Mouse (Mus musculus) ovary, adult 10 weeks (tissue): Measurements from ENCODE around the gene Vmn1r139. TPM values are rescaled to one million over a fixed set of nuclear protein-coding genes. Genes with fewer than 3 reads are reported as not detected.

Experiments used
- polyA plus RNA-seq: library from polyadenylated mRNA; stranded (reverse); fragments of 350-450 nt; fragmentation: Illumina TruSeq; extraction: RNeasy Lipid Tissue Mini Kit (QIAGEN cat#74804); gene quantifications from one replicate; pipeline ENCODE4 v1.2.3, GENCODE M21; 2014

Vmn1r139 gene
- polyA plus RNA-seq: 6.0 TPM

GRCm38 (mm10) chr7:22068757-22069156 is at the start of gene Vmn1r139:
TSS of gene Vmn1r139 (plus strand) at chr7:22069057.

GRCm38 (mm10) chr7:22028797-22029196 is 40.1 kb upstream of the Vmn1r139 start, which contains the start of gene Vmn1r138:
TSS of gene Vmn1r138 (minus strand) at chr7:22028897.

GRCm38 (mm10) chr7:22056205-22056604 is 12.7 kb upstream of the Vmn1r139 start, which contains the start of gene Gm6176:
TSS of gene Gm6176 (minus strand) at chr7:22056305.

GRCm38 (mm10) chr7:22118145-22118544 is 49.3 kb downstream of the Vmn1r139 start, which contains the start of gene Gm16451:
TSS of gene Gm16451 (minus strand) at chr7:22118245.

GRCm38 (mm10) chr7:22134641-22135040 is 65.8 kb downstream of the Vmn1r139 start, which contains the start of gene Gm10666:
TSS of gene Gm10666 (minus strand) at chr7:22134741.

Other genes with a start within 250 kb of the Vmn1r139 start
- gene Vmn1r135, start 236.7 kb upstream of the Vmn1r139 start, polyA plus RNA-seq: not detected
- not detected for gene Gm5725, start 224.8 kb upstream of the Vmn1r139 start, polyA plus RNA-seq
- gene Gm5891, start 147.8 kb upstream of the Vmn1r139 start, polyA plus RNA-seq: not detected
- not detected for gene Vmn1r137, start 74.5 kb upstream of the Vmn1r139 start, polyA plus RNA-seq
- gene Vmn1r138, start 40.2 kb upstream of the Vmn1r139 start, polyA plus RNA-seq: not detected
- gene Gm6176, start 12.8 kb upstream of the Vmn1r139 start, polyA plus RNA-seq: not detected
- gene Gm16451, start 49.2 kb downstream of the Vmn1r139 start, polyA plus RNA-seq: not detected
- not detected for gene Gm10666, start 65.7 kb downstream of the Vmn1r139 start, polyA plus RNA-seq
- not detected for gene Vmn1r142, start 95.0 kb downstream of the Vmn1r139 start, polyA plus RNA-seq
- not detected for gene Vmn1r143, start 120.3 kb downstream of the Vmn1r139 start, polyA plus RNA-seq
- not detected for gene Gm8653, start 132.2 kb downstream of the Vmn1r139 start, polyA plus RNA-seq
- not detected for gene Gm8453, start 160.4 kb downstream of the Vmn1r139 start, polyA plus RNA-seq